Mouse (Mus musculus): Measurements from ENCODE around the gene AW549877. TPM values are rescaled to one million over a fixed set of nuclear protein-coding genes. Genes with fewer than 3 reads are reported as not detected.

AW549877 gene
- 49.6 and 53.9 TPM in 2 replicates for polyA plus RNA-seq (2016; fragmentation: Nextera tagmentation; extraction: Ambion mirVana)

DNA sequence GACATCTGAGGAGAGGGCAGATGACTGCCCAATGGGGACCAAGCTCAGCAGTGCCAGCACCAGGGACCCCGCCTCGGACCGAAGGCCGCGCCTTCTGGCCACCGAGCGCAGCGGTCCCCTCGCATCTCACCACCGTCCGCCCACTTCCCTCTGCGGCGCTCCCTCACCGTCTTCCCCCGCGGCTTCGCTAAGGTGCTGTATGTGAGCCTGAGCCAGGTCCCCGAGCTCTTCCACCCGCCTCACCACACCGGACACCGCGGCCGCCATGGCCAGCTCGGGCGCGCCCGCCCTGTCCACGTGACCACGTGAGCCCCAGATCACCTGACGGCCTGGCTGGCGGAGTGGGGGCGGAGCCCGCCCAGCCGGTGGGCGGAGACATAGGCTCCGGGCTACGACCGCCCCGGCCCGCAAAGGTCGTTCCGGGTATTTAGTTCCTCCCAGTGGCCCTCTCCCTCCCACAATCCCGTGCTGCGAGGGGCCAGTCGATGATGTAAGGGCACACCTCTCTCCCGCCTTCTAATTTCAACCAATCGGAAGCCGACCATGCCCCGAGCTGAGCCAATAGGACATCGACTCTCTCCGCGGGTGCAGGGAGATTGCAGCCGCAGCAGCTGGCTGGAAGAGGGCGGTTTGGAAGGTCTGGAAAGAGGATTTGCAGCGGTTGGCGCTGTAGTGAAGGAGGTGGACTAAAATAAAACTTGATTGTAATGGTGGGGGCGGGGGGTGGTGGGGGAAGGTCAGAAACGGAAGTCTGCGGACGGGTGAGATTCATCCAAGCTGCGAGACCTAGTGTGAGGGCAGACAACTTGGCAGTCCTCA is at the start of gene AW549877:
AW549877 (minus strand) TSS at position 297 of the 819 bp plus-strand sequence.
- peaks cover 12% of the 10 kb centered on the region; the same call in 1 of the 2 replicates for H3K36me3 ChIP-seq
- under 1% methylated on average over 56 of the region's 61 CpGs for WGBS
- peak; percentile 100 for ATAC-seq (ENCODE audit: low FRiP score, low read depth)
- no peaks in the 10 kb centered on the region for H3K9me3 ChIP-seq
- H3K27ac ChIP-seq: peak within 1 kb of the TSS; percentile 57; the same call in 1 of the 2 replicates
- H3K27me3 ChIP-seq (replicated peaks): no peaks in the 10 kb centered on the region
- peaks cover 4% of the 10 kb centered on the region; the same call in 1 of the 2 replicates for H3K4me1 ChIP-seq
- H3K4me3 ChIP-seq: peak within 1 kb of the TSS; percentile 73
- peak within 1 kb of the TSS; percentile 78 for H3K9ac ChIP-seq
- H3K4me2 ChIP-seq (replicated peaks): peak within 1 kb of the TSS; percentile 68

DNA sequence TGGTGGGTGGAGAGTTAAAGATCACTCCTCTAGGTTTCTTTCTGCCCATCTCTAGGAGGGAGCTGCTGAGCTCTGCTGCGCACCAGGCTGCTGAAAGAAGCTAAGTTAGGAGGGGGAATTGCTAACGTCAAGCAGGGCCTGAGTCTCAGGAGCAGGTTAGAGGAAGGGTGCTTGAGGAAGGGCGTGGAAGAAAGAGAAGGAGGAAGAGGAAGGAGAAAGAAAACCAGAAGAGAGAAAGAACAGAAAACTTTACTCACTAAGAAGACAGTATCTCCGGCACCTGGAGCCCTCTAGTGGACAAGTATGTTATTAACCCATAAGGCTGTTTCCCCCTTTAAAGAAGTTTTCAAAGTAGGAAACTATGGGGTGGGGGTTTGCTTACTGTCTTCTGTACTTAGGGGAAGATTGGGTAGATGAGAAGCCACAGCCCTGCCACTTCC is 47.5 kb upstream of the AW549877 start:
- WGBS: 28% methylated on average over 4 of the region's 4 CpGs

DNA sequence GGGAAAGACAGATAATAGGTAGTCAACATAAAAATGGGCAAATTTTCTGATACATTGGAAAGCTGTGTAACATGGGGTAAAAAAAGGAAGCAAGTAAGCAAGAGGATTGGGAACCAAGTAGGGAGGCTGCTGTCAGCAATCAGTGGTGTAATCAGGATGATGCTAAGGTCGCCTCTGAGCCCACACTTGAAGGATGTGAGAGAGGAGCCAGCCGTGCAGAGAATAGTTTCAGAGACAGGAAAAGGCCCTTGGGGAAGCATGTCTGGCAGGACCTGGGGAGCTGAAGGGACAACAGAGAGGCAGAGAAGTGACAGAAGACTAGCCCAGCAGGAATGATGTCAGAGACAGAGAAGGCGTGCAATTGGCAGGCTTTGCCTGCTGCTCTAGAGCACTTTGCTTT is 46.9 kb upstream of the AW549877 start:
- Histone ChIP-seq H3K4me2 (replicated peaks) (no peak overlapping the region), H3K36me3 (peaks cover 20% of the 10 kb centered on the region), H3K4me3 (no peak overlapping the region), H3K27ac (no peak overlapping the region), H3K4me1 (no peaks in the 10 kb centered on the region), H3K9me3 (no peaks in the 10 kb centered on the region), H3K9ac (no peak overlapping the region), H3K27me3 (replicated peaks) (no peaks in the 10 kb centered on the region)
- WGBS: 80% methylated on average over 3 of the region's 3 CpGs
- no peak for ATAC-seq (ENCODE audit: low FRiP score, low read depth)

More for the DNA sequence above, 47.5 kb upstream of the AW549877 start:
- 0 out of 2 replicates have a peak, but pooled peaks have one; percentile 22 for ATAC-seq (ENCODE audit: low FRiP score, low read depth)
- H3K9ac ChIP-seq: no peak overlapping the region
- peaks cover 19% of the 10 kb centered on the region for H3K36me3 ChIP-seq
- no peak overlapping the region for H3K4me3 ChIP-seq
- H3K4me1 ChIP-seq: no peaks in the 10 kb centered on the region
- H3K4me2 ChIP-seq (replicated peaks): no peak overlapping the region
- H3K27ac ChIP-seq: no peak overlapping the region
- H3K27me3 ChIP-seq (replicated peaks): no peaks in the 10 kb centered on the region
- no peaks in the 10 kb centered on the region for H3K9me3 ChIP-seq

DNA sequence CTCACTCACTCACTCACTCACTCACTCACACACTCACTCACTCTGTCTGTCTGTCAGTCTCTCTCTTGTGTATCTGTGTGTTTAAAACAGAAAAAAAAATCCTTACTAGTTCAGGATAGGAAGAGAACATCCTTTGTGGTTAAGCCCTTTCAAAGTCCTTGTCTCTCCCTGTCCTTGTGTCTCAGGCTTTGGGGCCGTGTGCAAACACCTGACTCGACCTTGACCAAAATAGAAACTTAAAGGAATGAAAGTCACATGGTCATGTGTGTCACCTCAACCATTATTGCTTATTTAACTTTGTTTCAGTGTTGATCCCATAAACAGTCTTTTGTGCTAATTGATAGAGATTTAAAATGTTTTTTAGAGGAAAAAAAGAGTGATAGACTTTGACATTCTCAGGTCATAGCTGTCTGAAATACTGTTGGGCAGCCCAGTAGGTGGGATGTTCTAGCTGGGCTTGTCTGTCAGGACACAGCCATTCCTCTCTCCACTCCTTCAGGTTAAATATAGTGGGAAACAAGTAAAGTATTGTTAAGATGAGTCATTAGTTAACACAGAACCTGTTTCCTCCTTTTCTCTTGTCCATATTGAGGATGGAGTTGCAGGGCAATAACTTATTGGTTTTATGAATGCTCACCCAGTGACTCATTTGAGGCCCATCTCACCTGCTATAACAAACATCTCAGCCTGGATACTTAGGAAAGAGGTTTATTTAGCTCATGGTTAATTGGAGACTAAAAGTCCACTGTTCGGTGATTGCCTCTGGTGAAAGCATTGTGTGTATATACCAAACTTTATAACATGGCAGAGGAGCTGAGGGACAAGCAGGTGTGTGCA is 37.8 kb upstream of the AW549877 start:
- no peaks in the 10 kb centered on the region for H3K9me3 ChIP-seq
- no peak for ATAC-seq (ENCODE audit: low FRiP score, low read depth)
- WGBS: 89% methylated on average over 3 of the region's 3 CpGs
- no peaks in the 10 kb centered on the region for H3K4me1 ChIP-seq
- H3K4me2 ChIP-seq (replicated peaks): no peak overlapping the region
- no peak overlapping the region for H3K9ac ChIP-seq
- no peak overlapping the region for H3K4me3 ChIP-seq
- H3K27me3 ChIP-seq (replicated peaks): no peaks in the 10 kb centered on the region
- no peak overlapping the region for H3K27ac ChIP-seq
- H3K36me3 ChIP-seq: peaks cover 5% of the 10 kb centered on the region; the same call in 1 of the 2 replicates

DNA sequence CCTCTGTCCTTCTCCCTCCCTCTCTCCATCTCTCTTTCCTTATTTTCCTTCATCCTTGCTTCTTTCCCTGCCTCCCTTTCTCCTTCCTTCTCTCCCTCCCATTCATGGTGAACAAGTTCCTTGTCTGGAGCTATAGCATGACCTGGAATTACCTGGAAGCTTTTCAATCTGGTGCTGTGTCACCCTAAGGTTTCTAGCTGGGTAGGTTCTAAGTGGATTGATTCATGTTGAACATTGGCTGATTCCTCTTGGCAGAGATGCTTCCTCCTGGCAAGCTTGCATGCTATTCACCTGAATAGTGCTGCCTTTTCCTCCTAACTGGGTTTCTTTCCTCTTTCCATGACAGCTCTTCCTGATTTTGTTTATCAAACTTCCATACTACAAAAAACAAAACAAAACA is 33.4 kb upstream of the AW549877 start:
- ATAC-seq (ENCODE audit: low FRiP score, low read depth): no peak
- H3K9ac ChIP-seq: no peak overlapping the region
- no peak overlapping the region for H3K4me3 ChIP-seq

DNA sequence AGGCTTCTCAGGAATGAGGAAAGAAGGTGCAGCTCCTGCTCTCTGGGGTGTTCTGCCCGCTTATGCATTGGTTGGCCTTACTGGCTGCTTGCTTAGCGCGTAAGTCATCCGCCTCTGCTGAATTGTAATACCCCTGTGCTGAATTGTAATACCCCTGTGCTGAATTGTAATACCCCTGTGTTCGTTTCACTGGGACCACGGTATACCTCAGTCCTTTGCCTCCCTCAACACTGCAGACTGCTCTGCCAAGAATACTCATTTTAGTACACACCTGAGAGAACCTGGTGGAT is 32.8 kb upstream of the AW549877 start:
- no peak overlapping the region for H3K9ac ChIP-seq
- H3K4me2 ChIP-seq (replicated peaks): peak overlapping the region; percentile 66; the same call in 1 of the 2 replicates
- H3K9me3 ChIP-seq: no peaks in the 10 kb centered on the region
- H3K4me3 ChIP-seq: no peak overlapping the region
- no peaks in the 10 kb centered on the region for H3K36me3 ChIP-seq
- peaks cover 5% of the 10 kb centered on the region; the same call in 1 of the 2 replicates for H3K4me1 ChIP-seq
- no peak overlapping the region for H3K27ac ChIP-seq
- WGBS: 84% methylated on average over 6 of the region's 6 CpGs
- H3K27me3 ChIP-seq (replicated peaks): no peaks in the 10 kb centered on the region
- ATAC-seq (ENCODE audit: low FRiP score, low read depth): no peak

More for the DNA sequence above, 33.4 kb upstream of the AW549877 start:
- no peaks in the 10 kb centered on the region for H3K36me3 ChIP-seq
- H3K27me3 ChIP-seq (replicated peaks): no peaks in the 10 kb centered on the region
- H3K27ac ChIP-seq: no peak overlapping the region
- H3K4me1 ChIP-seq: peaks cover 5% of the 10 kb centered on the region; the same call in 1 of the 2 replicates
- no peaks in the 10 kb centered on the region for H3K9me3 ChIP-seq
- H3K4me2 ChIP-seq (replicated peaks): no peak overlapping the region

DNA sequence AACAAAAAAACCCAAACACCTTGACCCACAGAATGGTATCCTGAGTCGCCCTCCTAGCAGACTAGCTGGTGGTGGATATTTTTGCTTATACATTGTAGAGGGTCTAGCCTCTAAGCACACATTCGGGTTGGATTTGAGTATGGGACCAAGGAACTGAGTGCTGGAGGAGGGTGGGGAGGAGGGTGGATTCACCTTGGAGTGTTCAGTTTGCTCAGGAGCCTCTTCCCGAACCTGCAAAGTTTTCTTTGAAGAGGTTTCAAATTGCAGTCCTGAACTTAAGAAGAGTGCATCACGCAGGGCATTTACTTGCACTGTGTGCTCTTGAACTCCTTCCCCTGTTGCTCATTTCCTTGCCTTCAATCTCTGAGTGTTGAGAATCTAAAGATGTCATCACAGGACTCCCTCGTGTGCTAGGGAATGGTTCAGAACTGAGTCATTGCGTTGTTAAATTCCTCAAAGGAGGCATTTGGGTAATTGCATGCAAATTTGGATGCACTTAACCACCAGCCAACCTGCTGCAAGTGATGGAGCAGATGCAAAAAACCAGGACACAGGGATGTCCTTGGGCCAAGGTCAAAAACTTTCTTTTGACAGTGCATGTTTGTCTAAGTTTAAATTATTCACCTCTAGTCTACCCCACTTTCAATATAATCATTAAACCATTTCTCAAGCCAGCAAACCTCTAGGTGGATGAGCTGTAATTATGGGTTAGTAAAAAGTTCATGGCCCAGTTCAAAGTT is 32.3 kb upstream of the AW549877 start:
- H3K4me1 ChIP-seq: peaks cover 5% of the 10 kb centered on the region; the same call in 1 of the 2 replicates
- ATAC-seq (ENCODE audit: low FRiP score, low read depth): no peak
- peak overlapping the region; percentile 66 for H3K4me2 ChIP-seq (replicated peaks)
- peak overlapping the region; percentile 77; the same call in 1 of the 2 replicates for H3K9ac ChIP-seq
- 6% methylated on average over 6 of the region's 6 CpGs for WGBS
- peak overlapping the region; percentile 79 for H3K4me3 ChIP-seq
- H3K9me3 ChIP-seq: no peaks in the 10 kb centered on the region
- H3K27ac ChIP-seq: no peak overlapping the region
- H3K36me3 ChIP-seq: no peaks in the 10 kb centered on the region
- H3K27me3 ChIP-seq (replicated peaks): no peaks in the 10 kb centered on the region

DNA sequence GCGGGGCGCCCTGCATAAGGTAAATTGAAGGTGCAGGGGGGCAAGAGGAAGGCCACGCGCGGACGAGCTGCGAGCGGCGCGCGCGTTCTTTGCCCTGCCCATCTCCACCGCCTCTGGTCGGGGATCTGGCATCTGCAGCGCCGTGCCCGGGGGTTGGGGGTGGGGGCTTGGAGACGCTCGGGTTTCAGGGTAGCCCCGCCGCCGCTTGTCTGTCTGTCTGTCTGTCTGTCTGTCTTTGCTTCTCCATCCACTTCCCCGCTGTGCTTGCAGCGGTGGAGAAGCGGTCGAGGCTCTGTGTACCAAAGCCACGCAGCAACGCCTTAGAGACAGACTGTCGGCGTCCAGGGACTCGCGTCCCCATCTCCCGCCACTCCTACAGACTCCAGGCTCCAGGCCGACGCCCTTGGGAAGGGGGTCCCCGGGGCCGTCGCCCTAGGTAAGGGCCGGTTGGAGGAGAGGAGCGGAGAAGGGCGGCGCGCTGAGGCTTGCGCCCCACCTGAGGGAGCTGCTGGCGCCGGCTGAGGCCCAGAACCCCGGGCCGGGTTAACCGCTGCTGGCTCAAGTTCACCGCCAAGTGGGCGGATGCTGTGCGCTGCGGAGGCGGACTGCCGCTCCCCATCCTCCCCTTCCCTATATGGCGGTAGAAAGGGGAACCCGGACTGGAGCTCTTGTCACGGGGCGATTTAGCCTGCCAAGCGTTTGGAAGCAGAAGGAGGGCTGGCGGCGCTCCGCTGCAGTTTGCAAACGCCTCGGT is 31.5 kb upstream of the AW549877 start:
- H3K4me1 ChIP-seq: peaks cover 5% of the 10 kb centered on the region; the same call in 1 of the 2 replicates
- no peaks in the 10 kb centered on the region for H3K27me3 ChIP-seq (replicated peaks)
- H3K4me2 ChIP-seq (replicated peaks): peak overlapping the region; percentile 66
- under 1% methylated on average over 65 of the region's 65 CpGs for WGBS
- ATAC-seq (ENCODE audit: low FRiP score, low read depth): peak; percentile 80
- peak overlapping the region; percentile 77 for H3K9ac ChIP-seq
- peak overlapping the region; percentile 84 for H3K27ac ChIP-seq
- H3K36me3 ChIP-seq: no peaks in the 10 kb centered on the region
- peak overlapping the region; percentile 79 for H3K4me3 ChIP-seq
- no peaks in the 10 kb centered on the region for H3K9me3 ChIP-seq

DNA sequence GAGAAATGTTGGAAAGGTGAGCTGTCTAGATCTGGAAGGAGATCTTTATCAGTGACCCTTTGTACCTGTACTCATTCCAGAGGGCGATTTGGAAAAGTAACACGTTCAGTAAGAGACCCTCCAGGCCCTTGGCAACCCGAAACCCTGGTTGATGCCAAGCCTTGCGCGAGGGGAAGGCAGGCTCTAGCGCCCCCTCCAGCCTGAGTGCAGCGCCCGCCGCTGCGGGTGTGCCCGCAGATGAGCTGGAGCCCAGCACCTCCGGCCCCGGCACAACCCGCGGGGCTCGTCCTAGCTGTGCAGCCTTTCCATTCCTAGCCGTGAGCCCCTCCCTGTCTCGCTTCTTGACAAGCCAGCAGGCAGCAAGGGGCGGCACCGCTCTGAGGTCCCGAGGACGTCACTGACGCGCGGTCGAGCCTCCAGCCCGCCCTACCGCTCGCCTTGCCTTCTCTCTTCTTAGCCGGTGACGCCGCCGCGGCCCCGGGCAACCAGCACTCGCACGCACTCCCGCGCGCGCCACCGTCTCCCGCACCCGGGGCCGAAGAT is 30.8 kb upstream of the AW549877 start, which contains the start of gene Oxct1:
Oxct1 (plus strand) TSS at position 153 of the 543 bp plus-strand sequence.
- peak within 1 kb of the TSS; percentile 79 for H3K4me3 ChIP-seq
- H3K9me3 ChIP-seq: no peaks in the 10 kb centered on the region
- H3K4me2 ChIP-seq (replicated peaks): peak within 1 kb of the TSS; percentile 66
- H3K27ac ChIP-seq: peak within 1 kb of the TSS; percentile 84
- no peaks in the 10 kb centered on the region for H3K36me3 ChIP-seq
- H3K9ac ChIP-seq: peak within 1 kb of the TSS; percentile 77
- ATAC-seq (ENCODE audit: low FRiP score, low read depth): peak; percentile 95
- WGBS: under 1% methylated on average over 45 of the region's 45 CpGs
- H3K27me3 ChIP-seq (replicated peaks): no peaks in the 10 kb centered on the region
- H3K4me1 ChIP-seq: peaks cover 5% of the 10 kb centered on the region; the same call in 1 of the 2 replicates

DNA sequence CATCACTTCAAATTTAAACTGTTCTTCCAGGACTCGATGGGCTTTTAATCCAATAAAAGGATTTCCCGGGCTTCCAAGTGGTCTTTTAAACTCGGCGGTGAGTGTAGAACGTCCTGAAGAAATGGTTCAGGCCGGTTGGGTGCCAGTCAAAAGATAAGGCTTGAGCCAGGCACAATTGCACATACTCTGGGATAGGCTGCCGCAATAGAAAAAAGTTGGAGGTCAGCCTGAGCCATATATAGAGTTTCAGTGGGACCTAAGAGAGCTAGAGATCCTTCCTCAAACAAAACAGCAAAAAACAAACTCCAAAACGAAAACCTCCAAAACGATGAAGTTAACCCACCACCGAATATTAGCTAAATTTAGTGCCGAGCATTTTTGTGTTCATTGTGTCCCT is 30.0 kb upstream of the AW549877 start:
- Histone ChIP-seq H3K4me1 (peaks cover 5% of the 10 kb centered on the region; the same call in 1 of the 2 replicates), H3K4me2 (replicated peaks) (peak overlapping the region; percentile 66), H3K36me3 (no peaks in the 10 kb centered on the region), H3K9ac (peak overlapping the region; percentile 77; the same call in 1 of the 2 replicates), H3K4me3 (no peak overlapping the region), H3K27ac (no peak overlapping the region), H3K9me3 (no peaks in the 10 kb centered on the region), H3K27me3 (replicated peaks) (no peaks in the 10 kb centered on the region)
- no peak for ATAC-seq (ENCODE audit: low FRiP score, low read depth)
- 78% methylated on average over 11 of the region's 11 CpGs for WGBS
